In genomic region chr12:112470216-112470615, GRCm38 (mm10) we compare ENCODE assay signal across 21 mouse cellular contexts. TPM values are rescaled to one million over a fixed set of nuclear protein-coding genes. Genes with fewer than 3 reads are reported as not detected.
DNase-seq lines count a peak whose midpoint lies in the region; ATAC-seq and TF ChIP-seq lines count a peak whose summit lies in the region.
"Had no signal": no experiment of that assay in that cellular context is flagged by ENCODE, and none has a peak within 500 bp of the region (broad histone marks: within the 10 kb centered on the region; RNA-seq: fewer than 3 reads in every experiment).

No protein-coding gene starts in this region.

- H3K27me3 ChIP-seq in kidney, embryonic 15.5 days = peaks cover 79% of the 10 kb centered on the region
- no peaks in the 10 kb centered on the region for H3K27me3 ChIP-seq in forebrain, embryonic 15.5 days
- peaks cover 17% of the 10 kb centered on the region for H3K27me3 ChIP-seq in kidney, embryonic 16.5 days (ENCODE audit: insufficient read depth, low read length)
- no peaks in the 10 kb centered on the region; the same call in 1 of the 2 replicates for H3K27me3 ChIP-seq in midbrain, embryonic 16.5 days (ENCODE audit: control insufficient read depth, insufficient read depth, low read depth, low read length)
- H3K27me3 ChIP-seq: liver, embryonic 13.5 days had no signal

- no peak overlapping the region for H3K4me2 ChIP-seq in kidney, embryonic 15.5 days
- peak overlapping the region; percentile 11; the same call in 1 of the 2 replicates for H3K4me2 ChIP-seq in forebrain, embryonic 15.5 days (replicated peaks)
- no peak overlapping the region for H3K4me2 ChIP-seq in kidney, embryonic 16.5 days (replicated peaks; ENCODE audit: low read depth, low read length)
- no peak overlapping the region for H3K4me2 ChIP-seq in midbrain, embryonic 16.5 days (ENCODE audit: low read length)
- H3K4me2 ChIP-seq: embryonic facial prominence, embryonic 15.5 days; liver, embryonic 13.5 days; neural tube, embryonic 12.5 days had no signal

- intact Hi-C loops in gastrocnemius, adult 2 months (cut with DNase I) = loop anchor here (5.0 to 10.0 kb wide), 2 partner anchors 72 to 355 kb away; no protein-coding TSS in a partner anchor

- no peak overlapping the region for H3K27ac ChIP-seq in kidney, embryonic 15.5 days
- H3K27ac ChIP-seq in forebrain, embryonic 15.5 days (replicated peaks) = peak overlapping the region; percentile 87
- H3K27ac ChIP-seq in kidney, embryonic 16.5 days (ENCODE audit: low read length) = no peak overlapping the region
- H3K27ac ChIP-seq in midbrain, embryonic 16.5 days (ENCODE audit: low read length) = peak overlapping the region; percentile 26; the same call in 1 of the 2 replicates
- no peak overlapping the region for H3K27ac ChIP-seq in gastrocnemius, adult 2 months
- H3K27ac ChIP-seq: embryonic facial prominence, embryonic 15.5 days; heart, embryonic 10.5 days; limb, embryonic 10.5 days; liver, embryonic 13.5 days; neural tube, embryonic 12.5 days had no signal

- TF ChIP-seq CTCF in gastrocnemius, adult 2 months (IDR thresholded peaks at IDR 0.05) = no peak

- 0 out of 2 replicates have a peak, but pooled peaks cover 12% of the 10 kb centered on the region for H3K4me1 ChIP-seq in kidney, embryonic 15.5 days
- H3K4me1 ChIP-seq in forebrain, embryonic 15.5 days = peaks cover 23% of the 10 kb centered on the region
- peaks cover 16% of the 10 kb centered on the region for H3K4me1 ChIP-seq in kidney, embryonic 16.5 days (ENCODE audit: insufficient read depth, low read length)
- H3K4me1 ChIP-seq in midbrain, embryonic 16.5 days (ENCODE audit: control insufficient read depth, insufficient read depth, low read length) = peaks cover 9% of the 10 kb centered on the region
- H3K4me1 ChIP-seq: embryonic facial prominence, embryonic 15.5 days; heart, embryonic 10.5 days; liver, embryonic 13.5 days had no signal

- no peak overlapping the region for H3K9ac ChIP-seq in kidney, embryonic 15.5 days
- H3K9ac ChIP-seq in forebrain, embryonic 15.5 days (replicated peaks) = no peak overlapping the region
- H3K9ac ChIP-seq in kidney, embryonic 16.5 days (replicated peaks; ENCODE audit: low read length) = no peak overlapping the region
- no peak overlapping the region for H3K9ac ChIP-seq in midbrain, embryonic 16.5 days (ENCODE audit: low read depth, low read length)
- H3K9ac ChIP-seq: embryonic facial prominence, embryonic 15.5 days; liver, embryonic 13.5 days; neural tube, embryonic 12.5 days had no signal

- no peaks in the 10 kb centered on the region for H3K9me3 ChIP-seq in kidney, embryonic 15.5 days (replicated peaks)
- H3K9me3 ChIP-seq in forebrain, embryonic 15.5 days = no peaks in the 10 kb centered on the region
- no peaks in the 10 kb centered on the region for H3K9me3 ChIP-seq in kidney, embryonic 16.5 days (ENCODE audit: low read length)
- H3K9me3 ChIP-seq in midbrain, embryonic 16.5 days (replicated peaks; ENCODE audit: control insufficient read depth, low read length, poor library complexity, severe bottlenecking) = no peaks in the 10 kb centered on the region
- H3K9me3 ChIP-seq: embryonic facial prominence, embryonic 15.5 days; heart, embryonic 10.5 days; limb, embryonic 10.5 days; liver, embryonic 13.5 days; neural tube, embryonic 12.5 days had no signal

- H3K4me3 ChIP-seq in kidney, embryonic 15.5 days (replicated peaks) = no peak overlapping the region
- no peak overlapping the region for H3K4me3 ChIP-seq in forebrain, embryonic 15.5 days
- H3K4me3 ChIP-seq in kidney, embryonic 16.5 days (ENCODE audit: low read length) = no peak overlapping the region
- no peak overlapping the region for H3K4me3 ChIP-seq in midbrain, embryonic 16.5 days (ENCODE audit: low read depth, low read length)
- H3K4me3 ChIP-seq in gastrocnemius, adult 2 months = no peak overlapping the region
- H3K4me3 ChIP-seq: embryonic facial prominence, embryonic 15.5 days; heart, embryonic 10.5 days; limb, embryonic 10.5 days; liver, embryonic 13.5 days; megakaryocyte, embryonic 14.5 days; neural tube, embryonic 12.5 days had no signal

- DNase-seq in kidney, adult 8-10 months = peak; percentile 35 to 62
- no peak for DNase-seq in left cerebral cortex, adult 18-20 months (ENCODE audit: low spot score in 2 of 2)
- no peak for DNase-seq in gastrocnemius, adult 2 months
- no peak for DNase-seq in layer of hippocampus, postnatal 14 days (ENCODE audit: low spot score in 2 of 2)
- DNase-seq: B cell, adult 2 months; cerebellum, adult 2 months; gastrocnemius, postnatal 14 days; heart, postnatal 4 days; liver, embryonic 13.5 days had no signal

- no peak for ATAC-seq in kidney, embryonic 15.5 days (replicated peaks; ENCODE audit: low FRiP score)
- peak; percentile 32; the same call in 1 of the 2 replicates for ATAC-seq in forebrain, embryonic 15.5 days (replicated peaks)
- ATAC-seq in kidney, embryonic 16.5 days (ENCODE audit: low FRiP score, low TSS enrichment) = 0 out of 2 replicates have a peak, but pooled peaks have one; percentile 28
- ATAC-seq in midbrain, embryonic 16.5 days = no peak
- ATAC-seq: intestine, postnatal 0 days; lung, postnatal 0 days; Patski had no signal

- WGBS in kidney, embryonic 15.5 days = 78% methylated on average over 5 of the region's 5 CpGs
- WGBS in forebrain, embryonic 15.5 days = 28% methylated on average over 5 of the region's 5 CpGs
- WGBS in kidney, embryonic 16.5 days = 72% methylated on average over 5 of the region's 5 CpGs
- WGBS in midbrain, embryonic 16.5 days = 35% methylated on average over 5 of the region's 5 CpGs

- H3K36me3 ChIP-seq in kidney, embryonic 15.5 days = no peaks in the 10 kb centered on the region
- H3K36me3 ChIP-seq in forebrain, embryonic 15.5 days = no peaks in the 10 kb centered on the region
- no peaks in the 10 kb centered on the region for H3K36me3 ChIP-seq in kidney, embryonic 16.5 days (ENCODE audit: insufficient read depth, low read length)
- no peaks in the 10 kb centered on the region for H3K36me3 ChIP-seq in midbrain, embryonic 16.5 days (ENCODE audit: control insufficient read depth, insufficient read depth, low read length)
- H3K36me3 ChIP-seq: embryonic facial prominence, embryonic 15.5 days; heart, embryonic 10.5 days; limb, embryonic 10.5 days; liver, embryonic 13.5 days; neural tube, embryonic 12.5 days had no signal

RNA-seq across cellular contexts. Expression of gene A530016L24Rik, which starts 19.0 kb away (rescaled TPM):
- polyA plus RNA-seq in kidney, embryonic 15.5 days (2015; fragmentation: Nextera tagmentation; extraction: Ambion mirVana) = 0.22 and 0.44 TPM in 2 replicates
- polyA plus RNA-seq in forebrain, embryonic 15.5 days (2015; fragmentation: Nextera tagmentation; extraction: Ambion mirVana) = 0.14 and 0.22 TPM in 2 replicates
- polyA plus RNA-seq in kidney, embryonic 16.5 days (2015; fragmentation: Nextera tagmentation; extraction: Ambion mirVana) = 0.13 and 0.19 TPM in 2 replicates
- 0.16 and 0.17 TPM in 2 replicates for polyA plus RNA-seq in midbrain, embryonic 16.5 days (2015; fragmentation: Nextera tagmentation; extraction: Ambion mirVana)
- under 1 TPM in 1 of 2 experiments, not detected in 1; 0.21 TPM for total RNA-seq in left cerebral cortex, adult 18-20 months (2021)
- 1 to 10 TPM in 1 of 2 experiments, under 1 TPM in 1; 0.48 to 1.9 TPM for total RNA-seq in gastrocnemius, adult 2 months (2021)
- total RNA-seq in layer of hippocampus, postnatal 14 days (2021) = under 1 TPM; 0.45 to 0.67 TPM
- polyA plus RNA-seq: limb, embryonic 10.5 days had no signal

RNA-seq across cellular contexts. Expression of gene Tmem179, which starts 46.3 kb away (rescaled TPM):
- polyA plus RNA-seq in kidney, embryonic 15.5 days (2015; fragmentation: Nextera tagmentation; extraction: Ambion mirVana) = 0.66 and 0.92 TPM in 2 replicates
- polyA plus RNA-seq in forebrain, embryonic 15.5 days (2015; fragmentation: Nextera tagmentation; extraction: Ambion mirVana) = 48.4 and 51.6 TPM in 2 replicates
- polyA plus RNA-seq in kidney, embryonic 16.5 days (2015; fragmentation: Nextera tagmentation; extraction: Ambion mirVana) = 0.67 and 0.91 TPM in 2 replicates
- 96.8 and 100 TPM in 2 replicates for polyA plus RNA-seq in midbrain, embryonic 16.5 days (2015; fragmentation: Nextera tagmentation; extraction: Ambion mirVana)
- total RNA-seq in left cerebral cortex, adult 18-20 months (2021) = 100 to 1,000 TPM; 117 to 118 TPM
- total RNA-seq in gastrocnemius, adult 2 months (2021) = not detected
- total RNA-seq in layer of hippocampus, postnatal 14 days (2021) = 100 to 1,000 TPM; 119 to 130 TPM
- total RNA-seq: gastrocnemius, postnatal 14 days had no signal
- polyA plus RNA-seq: limb, embryonic 10.5 days; lung, postnatal 0 days had no signal

Comparison
In these comparisons a context has a peak if more than half of its experiments do, and no peak if none do; other contexts are left out.
1. ATAC-seq: peak in forebrain, embryonic 15.5 days (single experiment) and kidney, embryonic 16.5 days (single experiment); none in kidney, embryonic 15.5 days (single experiment) and midbrain, embryonic 16.5 days (single experiment).
2. DNase-seq: peak in kidney, adult 8-10 months (2 of 2); none in left cerebral cortex, adult 18-20 months (0 of 2), gastrocnemius, adult 2 months (single experiment) and layer of hippocampus, postnatal 14 days (0 of 2).
3. H3K27ac ChIP-seq: peak in forebrain, embryonic 15.5 days (single experiment) and midbrain, embryonic 16.5 days (single experiment); none in kidney, embryonic 15.5 days (single experiment), kidney, embryonic 16.5 days (single experiment) and gastrocnemius, adult 2 months (single experiment).
4. RNA of gene Tmem179, which starts 46.3 kb away (polyA plus RNA-seq): 96.8 to 100 TPM in midbrain, embryonic 16.5 days and 48.4 to 51.6 TPM in forebrain, embryonic 15.5 days; 0.66 to 0.92 TPM in kidney, embryonic 15.5 days and 0.67 to 0.91 TPM in kidney, embryonic 16.5 days; every median in the first group is over 10 times any median in the second.